26 mouse cellular contexts compared by ENCODE assay signal in genomic region chr17:24077101-24077500, GRCm38 (mm10). TPM values are rescaled to one million over a fixed set of nuclear protein-coding genes. Genes with fewer than 3 reads are reported as not detected.
"Had no signal": no experiment of that assay in that cellular context is flagged by ENCODE, and none has a peak within 500 bp of the region (broad histone marks: within the 10 kb centered on the region; RNA-seq: fewer than 3 reads in every experiment).

No protein-coding gene starts in this region.

- H3K27me3 ChIP-seq: heart, embryonic 13.5 days; heart, embryonic 15.5 days; hindbrain, embryonic 15.5 days; kidney, embryonic 15.5 days; limb, embryonic 13.5 days; limb, embryonic 15.5 days had no signal

- H3K9ac ChIP-seq: forebrain, postnatal 0 days; heart, embryonic 13.5 days; heart, embryonic 15.5 days; hindbrain, embryonic 15.5 days; kidney, embryonic 15.5 days; limb, embryonic 13.5 days; limb, embryonic 15.5 days had no signal

- H3K4me3 ChIP-seq: heart, adult 2 months; heart, embryonic 13.5 days; heart, embryonic 15.5 days; hindbrain, embryonic 15.5 days; kidney, embryonic 15.5 days; limb, embryonic 13.5 days; limb, embryonic 15.5 days had no signal

- DNase-seq: forebrain, postnatal 0 days; gastrocnemius, postnatal 14 days; gastrocnemius, postnatal 36 days; heart, adult 11 months; heart, adult 2 months; heart, postnatal 14 days; heart, postnatal 36 days; kidney, adult 11 months; kidney, adult 2 months; kidney, adult 9 months; kidney, postnatal 14 days; kidney, postnatal 36 days; layer of hippocampus, adult 9-11 months; layer of hippocampus, postnatal 36 days; left cerebral cortex, postnatal 4 days had no signal

- H3K4me2 ChIP-seq: heart, embryonic 11.5 days; heart, embryonic 13.5 days; heart, embryonic 15.5 days; hindbrain, embryonic 15.5 days; kidney, embryonic 15.5 days; limb, embryonic 13.5 days; limb, embryonic 15.5 days had no signal

- H3K27ac ChIP-seq: heart, adult 2 months; heart, embryonic 13.5 days; heart, embryonic 15.5 days; hindbrain, embryonic 15.5 days; hindbrain, postnatal 0 days; kidney, embryonic 15.5 days; kidney, postnatal 0 days; limb, embryonic 13.5 days; limb, embryonic 15.5 days had no signal

- H3K9me3 ChIP-seq: heart, embryonic 13.5 days; heart, embryonic 15.5 days; hindbrain, embryonic 15.5 days; kidney, embryonic 15.5 days; limb, embryonic 13.5 days; limb, embryonic 15.5 days had no signal

- ATAC-seq: forebrain, postnatal 0 days; hindbrain, postnatal 0 days; intestine, embryonic 16.5 days had no signal

RNA-seq across cellular contexts. Expression of gene Prss27, which starts 39.2 kb away (rescaled TPM):
- polyA plus RNA-seq: forebrain, postnatal 0 days; heart, adult 2 months; heart, embryonic 15.5 days; heart, postnatal 0 days; hindbrain, postnatal 0 days had no signal
